Mouse (Mus musculus) adrenal gland, postnatal 14 days (tissue): Measurements from ENCODE around the gene Zfp809. TPM values are rescaled to one million over a fixed set of nuclear protein-coding genes. Genes with fewer than 3 reads are reported as not detected.

ENCODE experiments used
- DNase-seq: peaks from one replicate; pipeline ENCODE4 v3.0.0; 2021; ENCODE audit warnings: mixed read lengths
- total RNA-seq: library from RNA; stranded (reverse); gene quantifications from 2 replicates; pipeline ENCODE4 v1.2.3, GENCODE M21; 2021

The Zfp809 gene
- total RNA-seq, 1 experiment from 2014 or later: 33.5 TPM

DNA sequence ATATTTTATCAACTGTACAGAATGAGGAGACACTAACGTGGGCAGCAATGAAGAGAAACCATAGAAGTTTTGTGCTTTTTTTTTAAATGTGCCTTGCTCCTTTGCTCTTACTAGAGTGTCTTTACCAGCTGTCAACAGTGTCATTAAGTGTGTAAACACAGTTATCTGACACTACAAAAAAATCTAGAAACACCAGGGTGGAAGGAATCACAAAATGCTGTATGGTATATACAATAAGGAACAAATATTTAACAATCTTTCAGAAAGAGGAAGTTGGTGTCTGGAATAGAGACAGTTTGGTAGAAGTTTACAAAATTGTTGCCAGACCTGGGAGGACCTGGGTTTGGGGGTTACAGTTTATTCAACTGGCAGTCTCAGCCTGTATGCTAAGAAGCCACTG, 36.1 kb downstream of the Zfp809 start:
- no peak for DNase-seq

DNA sequence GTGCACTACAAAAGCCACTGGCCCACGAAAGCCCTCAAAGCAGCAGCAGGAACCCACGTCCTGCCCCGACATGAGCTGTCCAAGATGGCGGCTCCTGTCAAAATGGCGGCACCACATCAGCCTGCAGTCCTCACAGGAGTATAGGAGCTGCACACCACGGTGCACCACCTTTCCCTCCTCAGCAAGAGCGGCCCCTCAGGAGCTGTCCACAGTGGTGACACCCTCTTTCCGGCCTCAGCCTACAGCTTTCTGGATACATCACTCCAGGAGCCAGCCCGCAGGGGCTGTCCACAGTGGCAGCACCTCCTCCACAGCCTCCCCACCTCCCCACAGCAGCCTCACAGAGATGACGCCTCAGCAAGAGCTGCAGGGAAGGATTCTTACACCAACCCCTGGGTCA, 37.1 kb downstream of the Zfp809 start:
- DNase-seq: no peak

DNA sequence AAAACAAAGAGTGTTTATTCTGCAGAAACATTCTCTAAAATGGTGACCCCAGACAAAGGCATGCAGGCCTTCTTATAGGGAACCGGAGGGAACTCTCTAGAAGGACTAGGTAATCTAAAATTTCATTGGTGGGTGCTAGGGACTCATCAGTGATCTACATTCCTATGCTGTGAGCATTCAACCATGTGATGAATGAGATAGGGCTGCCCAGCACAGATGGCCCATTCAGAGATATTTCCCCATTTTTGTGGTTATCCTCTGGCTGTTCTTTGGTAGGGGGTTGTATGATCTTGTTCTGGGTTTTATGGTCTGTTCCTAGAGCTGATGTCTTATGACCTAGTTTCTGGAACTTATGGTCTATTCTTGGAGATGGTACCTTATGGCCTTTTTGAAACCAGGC, 43.4 kb downstream of the Zfp809 start:
- no peak for DNase-seq

DNA sequence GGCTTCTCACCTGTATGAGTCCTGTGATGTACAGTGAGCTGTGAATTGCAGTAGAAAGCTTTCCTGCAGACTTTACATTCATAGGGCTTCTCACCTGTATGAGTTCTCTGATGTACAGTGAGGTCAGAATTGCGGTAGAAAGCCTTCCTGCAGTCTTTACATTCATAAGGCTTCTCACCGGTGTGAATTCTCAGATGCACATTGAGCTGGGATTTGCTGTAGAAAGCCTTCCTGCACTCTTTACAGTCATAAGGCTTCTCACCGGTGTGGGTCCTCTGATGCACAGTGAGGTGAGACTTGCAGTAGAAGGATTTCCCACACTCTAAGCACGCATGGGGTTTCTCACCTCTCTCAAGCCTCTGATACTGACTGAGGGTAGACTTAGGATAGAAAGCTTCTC, 53.2 kb downstream of the Zfp809 start:
- no peak for DNase-seq

Other genes with a start within 250 kb of the Zfp809 start
- 18.1 and 19.0 TPM in 2 replicates for gene Rgl3, start 236.3 kb upstream of the Zfp809 start, total RNA-seq
- gene Ccdc151, start 223.1 kb upstream of the Zfp809 start, total RNA-seq: 0.45 and 0.56 TPM in 2 replicates
- gene Prkcsh, start 222.9 kb upstream of the Zfp809 start, total RNA-seq: 133 and 135 TPM in 2 replicates
- 2.4 and 3.0 TPM in 2 replicates for gene Elavl3, start 173.7 kb upstream of the Zfp809 start, total RNA-seq
- gene Gm49318, start 154.5 kb upstream of the Zfp809 start, total RNA-seq: not detected in 2 replicates
- gene Zfp653, start 154.3 kb upstream of the Zfp809 start, total RNA-seq: 9.1 and 10.1 TPM in 2 replicates
- gene Ecsit, start 140.3 kb upstream of the Zfp809 start, total RNA-seq: 74.9 and 80.6 TPM in 2 replicates
- gene Cnn1, start 126.5 kb upstream of the Zfp809 start, total RNA-seq: 0.56 and 7.1 TPM in 2 replicates
- gene Elof1, start 108.5 kb upstream of the Zfp809 start, total RNA-seq: 66.9 and 74.2 TPM in 2 replicates
- 30.3 and 39.2 TPM in 2 replicates for gene Acp5, start 90.0 kb upstream of the Zfp809 start, total RNA-seq
- 47.7 and 51.8 TPM in 2 replicates for gene Pigyl, start 68.9 kb upstream of the Zfp809 start, total RNA-seq
- 1.2 and 2.0 TPM in 2 replicates for gene Zfp872, start 37.6 kb upstream of the Zfp809 start, total RNA-seq
- 0.96 and 1.4 TPM in 2 replicates for gene Zfp599, start 34.2 kb downstream of the Zfp809 start, total RNA-seq
- gene Zfp810, start 81.9 kb downstream of the Zfp809 start, total RNA-seq: 8.0 and 10.2 TPM in 2 replicates
- gene Anln, start 163.5 kb downstream of the Zfp809 start, total RNA-seq: 16.4 and 17.5 TPM in 2 replicates
- 3.6 and 4.9 TPM in 2 replicates for gene 9530077C05Rik, start 185.8 kb downstream of the Zfp809 start, total RNA-seq
- not detected in 2 replicates for gene Gm17545, start 228.6 kb downstream of the Zfp809 start, total RNA-seq
- gene Rp9, start 244.0 kb downstream of the Zfp809 start, total RNA-seq: 37.6 and 46.1 TPM in 2 replicates